Mouse (Mus musculus): Measurements from ENCODE around the gene Por.

The Por gene

GRCm38 (mm10) chr5:135764971-135765370, 95.1 kb downstream of the Por start:
- no peak for DNase-seq (ENCODE audit: low read depth, low spot score)

- DNase-seq (ENCODE audit: low read depth, low spot score), result no peak
Observed at GRCm38 (mm10) chr5:135772519-135772918, 102.7 kb downstream of the Por start.

GRCm38 (mm10) chr5:135776546-135776945, 106.7 kb downstream of the Por start:
- DNase-seq (ENCODE audit: low read depth, low spot score), result no peak

GRCm38 (mm10) chr5:135777796-135778470, 108.1 kb downstream of the Por start, which contains the start of gene Styxl1:
TSS of gene Styxl1 (minus strand) at chr5:135778385.
- no peak for DNase-seq (ENCODE audit: low read depth, low spot score)

- peak; percentile 100 for DNase-seq (ENCODE audit: low read depth, low spot score)
Observed at GRCm38 (mm10) chr5:135778471-135779445, 108.9 kb downstream of the Por start, which contains the start of gene Mdh2. TSS of gene Mdh2 (plus strand) at chr5:135778480.

GRCm38 (mm10) chr5:135780331-135780730, 110.5 kb downstream of the Por start:
- DNase-seq (ENCODE audit: low read depth, low spot score), result peak; percentile 37

- no peak for DNase-seq (ENCODE audit: low read depth, low spot score)
Observed at GRCm38 (mm10) chr5:135782901-135783300, 113.1 kb downstream of the Por start.
